Mouse (Mus musculus) heart, adult 2 months (tissue): ENCODE measurements around the gene Ago4. TPM values are rescaled to one million over a fixed set of nuclear protein-coding genes. Genes with fewer than 3 reads are reported as not detected.

Source experiments
- DNase-seq, 2 experiments: peaks; one replicate each; pipeline ENCODE4 v3.0.0; 2021
- H3K27ac ChIP-seq: fragments of 200-600 bp; 2 replicates; pipeline ENCODE4 v1.8.1; 2022
- H3K27me3 ChIP-seq: fragments of 200-500 bp; 2 replicates; pipeline ENCODE4 v1.6.1; 2012; ENCODE audit warnings: mild to moderate bottlenecking, low read length, inconsistent platforms, mixed read lengths; ENCODE audit not compliant: control insufficient read depth, insufficient read depth
- H3K36me3 ChIP-seq: fragments of 200-500 bp; 2 replicates; pipeline ENCODE4 v1.6.1; 2012; ENCODE audit warnings: low read length, inconsistent platforms; ENCODE audit not compliant: control insufficient read depth, insufficient read depth
- H3K4me1 ChIP-seq: fragments of 200-500 bp; 2 replicates; pipeline ENCODE4 v1.6.1; 2011; ENCODE audit warnings: low read length; ENCODE audit not compliant: control insufficient read depth, insufficient read depth
- H3K4me3 ChIP-seq: fragments of 200-600 bp; 2 replicates; pipeline ENCODE4 v1.8.1; 2022
- H3K79me2 ChIP-seq: fragments of 200-500 bp; replicated peaks from 2 replicates; pipeline ENCODE4 v1.6.1; 2012; ENCODE audit warnings: mild to moderate bottlenecking, inconsistent platforms, low read length, moderate library complexity, mixed read lengths; ENCODE audit not compliant: control insufficient read depth, insufficient read depth
- H3K9ac ChIP-seq: fragments of 200-500 bp; 2 replicates; pipeline ENCODE4 v1.6.1; 2012; ENCODE audit warnings: low read depth, mild to moderate bottlenecking, control low read depth, inconsistent platforms, low read length, mixed read lengths
- CTCF ChIP-seq: fragments of 200-600 bp; IDR thresholded peaks from 2 replicates; pipeline ENCODE4 v1.8.1; 2022; ENCODE audit warnings: antibody characterized with exemption, mild to moderate bottlenecking, moderate library complexity
- EP300 ChIP-seq: fragments of 200-500 bp; IDR thresholded peaks from 2 replicates; pipeline ENCODE4 v1.6.1; 2011; ENCODE audit warnings: low read depth, low read length, control low read depth; ENCODE audit not compliant: insufficient read depth
- POLR2A ChIP-seq: fragments of 200-500 bp; IDR thresholded peaks from 2 replicates; pipeline ENCODE4 v1.6.1; 2011; ENCODE audit warnings: mild to moderate bottlenecking, low read depth, low read length, control low read depth; ENCODE audit not compliant: insufficient read depth
- WGBS: fragments of 180-500 bp; shearing (Covaris S2); methylation state at CpG from one replicate; pipeline ENCODE4 v1.1.7; 2018; 5-methylcytosine and 5-hydroxymethylcytosine counted together
- intact Hi-C: fragments of 180-260 bp; cut with DNase I; formaldehyde crosslinking; loops from one replicate; pipeline ENCODE4 v1.15.1; 2025
- microRNA-seq, 2 experiments: library from miRNA; unstranded; fragments of <30 nt; microRNA quantifications; one replicate each; pipeline ENCODE4 v1.2.0; 2021
- polyA plus RNA-seq: library from polyadenylated mRNA; depleted of rRNA; stranded (reverse); fragments of >200 nt; gene quantifications from 2 replicates; pipeline ENCODE4 v1.2.3, GENCODE M21; 2012; rRNA removed
- total RNA-seq, 2 experiments: library from RNA; stranded (reverse); gene quantifications; 2 replicates each; pipeline ENCODE4 v1.2.3; 2021

The Ago4 gene
- total and polyA plus RNA-seq, 3 experiments = 2.2 to 11.7 (median 9.6) TPM

DNA sequence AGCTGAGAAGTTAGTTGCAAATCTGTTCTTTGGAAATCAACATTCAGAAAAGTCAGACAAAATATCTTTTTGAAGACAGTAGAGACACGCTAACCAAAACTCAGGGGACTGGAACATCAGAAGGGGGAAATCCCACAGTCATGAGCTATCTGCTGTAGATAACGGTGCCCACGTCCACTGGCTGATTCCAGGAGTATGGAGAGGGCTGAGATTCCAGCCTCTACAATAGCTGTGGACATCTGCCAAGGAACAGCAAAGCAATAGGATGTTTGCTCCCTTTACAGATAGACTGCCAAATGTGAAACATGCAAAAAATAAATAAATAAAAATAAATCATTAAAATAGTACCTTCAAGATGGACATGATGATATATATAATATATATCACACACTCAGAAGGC lies 88.7 kb downstream of the Ago4 start:
- WGBS = 33% methylated on average over 3 of the region's 3 CpGs
- H3K27ac ChIP-seq = no peak overlapping the region
- no peak overlapping the region for H3K9ac ChIP-seq
- H3K4me1 ChIP-seq = no peaks in the 10 kb centered on the region; the same call in 1 of the 2 replicates
- H3K27me3 ChIP-seq = no peaks in the 10 kb centered on the region
- intact Hi-C loops = no loop called here
- no peak for DNase-seq
- H3K36me3 ChIP-seq = peaks cover 5% of the 10 kb centered on the region
- TF ChIP-seq EP300 (no peak), CTCF (no peak), POLR2A (no peak)
- no peak overlapping the region for H3K4me3 ChIP-seq
- H3K79me2 ChIP-seq = no peaks in the 10 kb centered on the region

Small RNA genes lying within 50 kb of the gene (microRNA-seq; reads per million reads assigned to microRNA genes)
- gene Mir7119 = 0 to 0.39 reads per million in 2 experiments

Other genes starting within 250 kb of the Ago4 start
- gene Col8a2, start 246.7 kb downstream of the Ago4 start, total RNA-seq = under 1 TPM; 0.57 to 0.66 TPM
- 0.45 and 0.91 TPM in 2 replicates for gene Col8a2, start 246.7 kb downstream of the Ago4 start, polyA plus RNA-seq
- gene Adprhl2, start 211.8 kb downstream of the Ago4 start, total RNA-seq = 10 to 100 TPM; 12.9 to 13.0 TPM
- 14.7 and 16.0 TPM in 2 replicates for gene Adprhl2, start 211.8 kb downstream of the Ago4 start, polyA plus RNA-seq
- gene Tekt2, start 207.8 kb downstream of the Ago4 start, total RNA-seq = under 1 TPM; 0.37 to 0.39 TPM
- gene Tekt2, start 207.8 kb downstream of the Ago4 start, polyA plus RNA-seq = 1.5 and 1.9 TPM in 2 replicates
- gene Ago3, start 103.9 kb downstream of the Ago4 start, total RNA-seq = 10 to 100 TPM; 11.0 to 12.6 TPM
- gene Ago3, start 103.9 kb downstream of the Ago4 start, polyA plus RNA-seq = 6.4 and 7.1 TPM in 2 replicates
- gene Ago1, start 64.9 kb downstream of the Ago4 start, total RNA-seq = 10 to 100 TPM; 11.5 to 12.3 TPM
- gene Ago1, start 64.9 kb downstream of the Ago4 start, polyA plus RNA-seq = 7.5 and 12.1 TPM in 2 replicates
- gene Clspn, start 23.5 kb upstream of the Ago4 start, total RNA-seq = under 1 TPM in 1 of 2 experiments, not detected in 1; 0.37 TPM
- gene Clspn, start 23.5 kb upstream of the Ago4 start, polyA plus RNA-seq = 0.14 and 0.32 TPM in 2 replicates
- 10 to 100 TPM; 11.9 to 12.6 TPM for gene 5730409E04Rik, start 76.3 kb upstream of the Ago4 start, total RNA-seq
- 10.6 and 16.8 TPM in 2 replicates for gene 5730409E04Rik, start 76.3 kb upstream of the Ago4 start, polyA plus RNA-seq
- 100 to 1,000 TPM; 108 to 129 TPM for gene Psmb2, start 144.2 kb upstream of the Ago4 start, total RNA-seq
- 215 and 253 TPM in 2 replicates for gene Psmb2, start 144.2 kb upstream of the Ago4 start, polyA plus RNA-seq
- gene Tfap2e, start 202.8 kb upstream of the Ago4 start, total RNA-seq = not detected
- 0.12 TPM in 1 of 2 replicates, not detected in the other for gene Tfap2e, start 202.8 kb upstream of the Ago4 start, polyA plus RNA-seq
- gene Ncdn, start 220.0 kb upstream of the Ago4 start, total RNA-seq = 10 to 100 TPM; 15.2 to 16.5 TPM
- 19.5 and 20.1 TPM in 2 replicates for gene Ncdn, start 220.0 kb upstream of the Ago4 start, polyA plus RNA-seq
- 10 to 100 TPM; 26.7 to 35.5 TPM for gene AU040320, start 220.1 kb upstream of the Ago4 start, total RNA-seq
- 27.6 and 28.8 TPM in 2 replicates for gene AU040320, start 220.1 kb upstream of the Ago4 start, polyA plus RNA-seq